Mouse (Mus musculus) kidney, embryonic 16.5 days (tissue): ENCODE data around the gene Arhgap35. TPM values are rescaled to one million over a fixed set of nuclear protein-coding genes. Genes with fewer than 3 reads are reported as not detected.

Source experiments
- ATAC-seq: fragments of 200-750 bp; cut with Nextera tagmentation; 2 replicates; pipeline ENCODE4 v1.8.0; 2017; ENCODE audit warnings: moderate TSS enrichment; ENCODE audit not compliant: low FRiP score, low TSS enrichment
- H3K27ac ChIP-seq: fragments of 300-500 bp; sonication (generic); 2 replicates; pipeline ENCODE4 v1.5.1; 2014; ENCODE audit warnings: low read length
- H3K27me3 ChIP-seq: fragments of 300-500 bp; sonication (generic); 2 replicates; pipeline ENCODE4 v1.6.1; 2014; ENCODE audit warnings: low read length, control low read depth, mixed read lengths; ENCODE audit not compliant: insufficient read depth
- H3K36me3 ChIP-seq: fragments of 300-500 bp; sonication (generic); 2 replicates; pipeline ENCODE4 v1.6.1; 2014; ENCODE audit warnings: low read length, control low read depth, mixed read lengths; ENCODE audit not compliant: insufficient read depth
- H3K4me1 ChIP-seq: fragments of 300-500 bp; sonication (generic); 2 replicates; pipeline ENCODE4 v1.6.1; 2014; ENCODE audit warnings: low read length, control low read depth, mixed read lengths; ENCODE audit not compliant: insufficient read depth
- H3K4me2 ChIP-seq: fragments of 300-500 bp; sonication (generic); replicated peaks from 2 replicates; pipeline ENCODE4 v1.6.1; 2014; ENCODE audit warnings: low read depth, low read length
- H3K4me3 ChIP-seq: fragments of 300-500 bp; sonication (generic); 2 replicates; pipeline ENCODE4 v1.5.1; 2014; ENCODE audit warnings: mild to moderate bottlenecking, low read length
- H3K9ac ChIP-seq: fragments of 300-500 bp; sonication (generic); replicated peaks from 2 replicates; pipeline ENCODE4 v1.6.1; 2014; ENCODE audit warnings: low read length
- H3K9me3 ChIP-seq: fragments of 300-500 bp; sonication (generic); 2 replicates; pipeline ENCODE4 v1.6.1; 2016; ENCODE audit warnings: low read length, control low read depth
- WGBS: fragments of 180-500 bp; shearing (Covaris S2); extraction: QIAGEN DNeasy Blood & Tissue Kit; methylation state at CpG from one replicate; pipeline ENCODE4 v1.1.7; 2014; 5-methylcytosine and 5-hydroxymethylcytosine counted together
- polyA plus RNA-seq: library from polyadenylated mRNA; unstranded; fragments of >200 nt; fragmentation: Nextera tagmentation; extraction: Ambion mirVana; gene quantifications from 2 replicates; pipeline ENCODE4 v1.2.1, GENCODE M21; 2015

The Arhgap35 gene
- polyA plus RNA-seq, 1 experiment from 2014 or later = 17.3 TPM

DNA sequence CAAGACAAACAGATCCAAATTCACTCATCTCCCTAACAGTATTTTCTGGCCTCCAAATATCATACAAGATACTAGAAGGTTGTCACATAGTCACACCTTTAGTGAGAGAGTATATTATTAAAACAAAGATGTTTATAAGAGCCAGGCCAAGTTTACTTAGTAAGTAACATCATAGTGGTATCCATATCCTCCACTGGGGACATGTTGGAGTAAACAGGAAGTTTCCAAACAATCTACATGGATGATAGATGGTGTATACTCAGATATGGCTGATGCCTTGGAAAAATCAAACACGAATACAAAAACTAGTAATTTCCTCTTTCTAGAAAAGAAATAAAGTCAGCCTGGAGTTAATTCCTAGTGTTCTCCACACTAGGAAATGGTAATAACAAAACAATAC, 65.5 kb downstream of the Arhgap35 start:
- WGBS = 68% methylated on average over 1 of the region's 1 CpGs

GRCm38 (mm10) chr7:16544770-16545169, 70.0 kb downstream of the Arhgap35 start:
- Histone ChIP-seq H3K9ac (no peak overlapping the region), H3K27ac (no peak overlapping the region), H3K36me3 (peaks cover 22% of the 10 kb centered on the region), H3K4me2 (no peak overlapping the region), H3K27me3 (no peaks in the 10 kb centered on the region), H3K4me1 (peaks cover 8% of the 10 kb centered on the region; the same call in 1 of the 2 replicates), H3K9me3 (no peaks in the 10 kb centered on the region), H3K4me3 (no peak overlapping the region)
- 31% methylated on average over 8 of the region's 8 CpGs for WGBS
- ATAC-seq = peak; percentile 19; the same call in 1 of the 2 replicates

More for the DNA sequence above, 65.5 kb downstream of the Arhgap35 start:
- H3K9me3 ChIP-seq = no peaks in the 10 kb centered on the region
- no peaks in the 10 kb centered on the region for H3K27me3 ChIP-seq
- H3K36me3 ChIP-seq = peaks cover 17% of the 10 kb centered on the region
- no peak overlapping the region for H3K4me3 ChIP-seq
- H3K4me2 ChIP-seq = no peak overlapping the region
- H3K27ac ChIP-seq = no peak overlapping the region
- peaks cover 8% of the 10 kb centered on the region; the same call in 1 of the 2 replicates for H3K4me1 ChIP-seq
- H3K9ac ChIP-seq = no peak overlapping the region
- ATAC-seq = no peak

DNA sequence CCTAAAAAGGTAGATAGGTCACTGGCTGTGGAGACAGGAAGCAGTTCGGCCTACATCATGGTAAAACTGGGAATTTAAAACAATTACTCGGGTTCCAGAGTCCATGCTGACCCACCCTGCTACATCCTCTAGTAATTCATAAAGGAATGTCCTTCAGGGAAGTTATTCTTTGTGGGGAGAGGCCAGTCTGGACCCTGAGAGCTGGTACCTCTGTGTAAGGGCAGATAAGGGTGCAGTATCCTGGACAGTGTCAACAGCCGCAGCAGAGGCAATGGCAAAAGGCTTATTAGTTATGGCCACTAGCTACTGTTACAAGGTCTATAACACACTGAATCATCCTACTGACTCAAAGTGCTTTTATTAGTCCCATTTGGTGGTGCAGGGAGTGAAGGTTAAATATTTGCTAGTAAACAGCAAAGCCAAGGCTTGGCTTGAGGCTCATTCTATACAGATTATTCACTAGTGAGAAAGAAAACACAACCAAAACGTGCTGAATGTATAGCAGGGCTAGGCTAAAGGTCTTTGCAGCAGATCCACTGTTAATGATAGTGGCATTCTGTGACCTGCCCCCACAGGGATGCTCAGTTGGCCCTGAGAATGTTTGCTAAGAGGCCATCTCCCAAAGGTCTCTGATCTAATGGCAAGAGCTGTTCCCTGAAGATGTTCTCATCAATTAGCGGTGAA, 77.4 kb downstream of the Arhgap35 start:
- Histone ChIP-seq H3K4me1 (no peaks in the 10 kb centered on the region), H3K27ac (no peak overlapping the region), H3K27me3 (no peaks in the 10 kb centered on the region), H3K9me3 (no peaks in the 10 kb centered on the region), H3K36me3 (peaks cover 19% of the 10 kb centered on the region), H3K9ac (no peak overlapping the region), H3K4me2 (no peak overlapping the region), H3K4me3 (no peak overlapping the region)
- WGBS = 67% methylated on average over 5 of the region's 5 CpGs
- ATAC-seq = peak; percentile 61; the same call in 1 of the 2 replicates

DNA sequence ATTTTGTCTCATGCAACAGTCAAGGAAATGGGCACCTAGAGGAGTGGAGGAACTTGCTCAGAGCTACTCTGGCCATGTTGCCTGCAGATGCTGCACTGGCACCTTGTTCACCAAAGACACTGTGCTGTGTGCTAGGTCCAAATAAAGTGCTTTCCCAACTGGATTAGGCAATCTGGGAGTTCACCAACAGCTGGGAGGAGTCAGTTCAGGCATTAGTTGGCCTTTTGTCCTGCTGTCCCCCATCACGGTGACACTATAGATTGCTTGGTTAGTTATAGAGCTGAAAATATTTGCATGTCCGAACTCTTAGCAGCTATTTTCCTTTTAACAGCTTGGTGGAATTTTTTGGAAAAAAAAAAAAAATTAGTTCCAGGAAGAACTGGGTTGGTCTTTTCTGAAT, 88.8 kb downstream of the Arhgap35 start:
- Histone ChIP-seq H3K4me2 (no peak overlapping the region), H3K27me3 (no peaks in the 10 kb centered on the region), H3K4me1 (no peaks in the 10 kb centered on the region), H3K9me3 (no peaks in the 10 kb centered on the region), H3K27ac (no peak overlapping the region), H3K4me3 (no peak overlapping the region), H3K36me3 (no peaks in the 10 kb centered on the region), H3K9ac (no peak overlapping the region)
- WGBS = 85% methylated on average over 2 of the region's 2 CpGs
- no peak for ATAC-seq

DNA sequence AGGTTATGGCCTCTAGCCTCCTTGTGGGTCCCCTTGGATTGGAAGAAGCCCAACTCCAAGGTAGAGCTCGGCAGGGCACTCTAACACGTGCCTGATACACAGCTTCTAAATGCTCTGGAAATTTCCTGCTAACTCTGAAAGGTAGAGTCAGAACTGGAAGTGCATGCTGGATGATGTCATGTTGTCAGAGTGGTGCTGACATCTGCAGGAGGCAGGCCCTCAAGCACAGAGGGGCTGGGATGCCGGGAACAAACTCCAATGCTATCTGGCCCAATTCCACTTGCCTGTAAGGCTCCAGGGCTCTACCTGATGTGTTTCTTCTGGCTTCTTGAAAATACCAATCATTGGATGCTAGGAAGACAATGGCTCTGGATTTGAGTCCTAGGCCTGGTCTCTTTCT, 89.3 kb downstream of the Arhgap35 start:
- H3K27me3 ChIP-seq = no peaks in the 10 kb centered on the region
- H3K36me3 ChIP-seq = no peaks in the 10 kb centered on the region
- H3K27ac ChIP-seq = no peak overlapping the region
- WGBS = 90% methylated on average over 3 of the region's 3 CpGs
- H3K4me1 ChIP-seq = no peaks in the 10 kb centered on the region
- H3K9ac ChIP-seq = no peak overlapping the region
- no peak overlapping the region for H3K4me3 ChIP-seq
- no peak for ATAC-seq
- no peaks in the 10 kb centered on the region for H3K9me3 ChIP-seq
- no peak overlapping the region for H3K4me2 ChIP-seq

GRCm38 (mm10) chr7:16524308-16524707, 90.5 kb downstream of the Arhgap35 start:
- Histone ChIP-seq H3K4me3 (no peak overlapping the region), H3K27me3 (no peaks in the 10 kb centered on the region), H3K27ac (no peak overlapping the region), H3K9ac (no peak overlapping the region), H3K36me3 (no peaks in the 10 kb centered on the region), H3K9me3 (no peaks in the 10 kb centered on the region), H3K4me2 (no peak overlapping the region), H3K4me1 (no peaks in the 10 kb centered on the region)
- 74% methylated on average over 2 of the region's 2 CpGs for WGBS
- ATAC-seq = no peak

DNA sequence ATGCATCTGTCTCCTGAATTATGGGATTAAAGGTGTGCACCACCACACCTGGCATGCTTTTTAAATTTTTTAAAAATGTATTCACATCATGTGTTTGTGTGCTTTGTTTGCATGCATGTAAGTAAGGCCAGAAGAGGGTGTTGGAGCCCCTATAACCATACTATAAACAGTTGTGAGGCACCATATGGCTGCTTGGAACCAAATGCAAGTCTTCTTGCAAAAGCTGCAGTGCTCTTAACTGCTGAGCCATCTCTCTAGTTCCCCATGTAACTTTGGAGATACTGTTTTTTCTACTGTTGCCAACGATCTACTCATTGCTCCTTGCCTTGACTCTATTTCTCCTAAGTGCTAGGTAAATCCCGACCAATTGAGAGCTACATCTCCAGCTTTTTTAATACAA, 95.5 kb downstream of the Arhgap35 start:
- 90% methylated on average over 2 of the region's 2 CpGs for WGBS
- no peak for ATAC-seq
- Histone ChIP-seq H3K4me2 (no peak overlapping the region), H3K27me3 (no peaks in the 10 kb centered on the region), H3K9me3 (no peaks in the 10 kb centered on the region), H3K4me3 (no peak overlapping the region), H3K9ac (no peak overlapping the region), H3K36me3 (peaks cover 12% of the 10 kb centered on the region; the same call in 1 of the 2 replicates), H3K4me1 (no peaks in the 10 kb centered on the region), H3K27ac (no peak overlapping the region)

- H3K36me3 ChIP-seq = peaks cover 14% of the 10 kb centered on the region; the same call in 1 of the 2 replicates
- H3K9me3 ChIP-seq = no peaks in the 10 kb centered on the region
- H3K4me3 ChIP-seq = no peak overlapping the region
- H3K4me2 ChIP-seq = no peak overlapping the region
- no peak overlapping the region for H3K27ac ChIP-seq
- H3K9ac ChIP-seq = no peak overlapping the region
- no peaks in the 10 kb centered on the region for H3K4me1 ChIP-seq
- ATAC-seq = no peak
- H3K27me3 ChIP-seq = no peaks in the 10 kb centered on the region
- WGBS = 86% methylated on average over 5 of the region's 5 CpGs
These were observed 97.6 kb downstream of the Arhgap35 start for GRCm38 (mm10) chr7:16517198-16517597.

GRCm38 (mm10) chr7:16507284-16507683, 107.5 kb downstream of the Arhgap35 start:
- H3K36me3 ChIP-seq = peaks cover 50% of the 10 kb centered on the region
- no peaks in the 10 kb centered on the region for H3K9me3 ChIP-seq
- no peak overlapping the region for H3K4me2 ChIP-seq
- H3K27me3 ChIP-seq = no peaks in the 10 kb centered on the region
- no peak overlapping the region for H3K27ac ChIP-seq
- no peak for ATAC-seq
- WGBS = 15% methylated on average over 3 of the region's 3 CpGs
- no peak overlapping the region for H3K9ac ChIP-seq
- H3K4me3 ChIP-seq = no peak overlapping the region
- H3K4me1 ChIP-seq = no peaks in the 10 kb centered on the region

DNA sequence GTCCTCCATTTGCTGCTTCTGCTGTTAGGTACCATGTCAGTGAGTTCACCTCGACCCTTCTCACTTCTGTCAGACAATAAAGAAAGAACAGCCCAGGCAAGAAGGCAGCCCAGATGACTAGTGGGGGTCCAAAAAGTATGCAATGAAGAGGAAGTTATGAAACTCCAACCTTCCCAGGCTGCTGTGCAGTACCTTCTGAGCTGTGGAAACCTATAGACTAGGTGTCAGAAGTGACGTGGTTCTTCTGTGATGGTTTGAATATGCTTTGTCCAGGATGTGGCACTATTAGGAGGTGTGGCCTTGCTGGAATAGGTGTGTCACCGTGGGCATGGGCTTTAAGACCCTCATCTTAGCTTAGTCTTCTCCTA, 109.6 kb downstream of the Arhgap35 start:
- no peak overlapping the region for H3K9ac ChIP-seq
- no peak overlapping the region for H3K4me2 ChIP-seq
- H3K27me3 ChIP-seq = no peaks in the 10 kb centered on the region
- no peak overlapping the region for H3K27ac ChIP-seq
- WGBS = 88% methylated on average over 3 of the region's 3 CpGs
- H3K4me1 ChIP-seq = no peaks in the 10 kb centered on the region
- no peak for ATAC-seq
- H3K36me3 ChIP-seq = peaks cover 48% of the 10 kb centered on the region
- no peak overlapping the region for H3K4me3 ChIP-seq
- H3K9me3 ChIP-seq = no peaks in the 10 kb centered on the region
